Mouse (Mus musculus): ENCODE measurements around the gene Ston1. TPM values are rescaled to one million over a fixed set of nuclear protein-coding genes. Genes with fewer than 3 reads are reported as not detected.
A peak's percentile ranks its signal among the peaks of the same experiment; 100 is the strongest.

Gene Ston1
- polyA plus RNA-seq, 1 experiment from 2014 or later, result 1.8 TPM

DNA sequence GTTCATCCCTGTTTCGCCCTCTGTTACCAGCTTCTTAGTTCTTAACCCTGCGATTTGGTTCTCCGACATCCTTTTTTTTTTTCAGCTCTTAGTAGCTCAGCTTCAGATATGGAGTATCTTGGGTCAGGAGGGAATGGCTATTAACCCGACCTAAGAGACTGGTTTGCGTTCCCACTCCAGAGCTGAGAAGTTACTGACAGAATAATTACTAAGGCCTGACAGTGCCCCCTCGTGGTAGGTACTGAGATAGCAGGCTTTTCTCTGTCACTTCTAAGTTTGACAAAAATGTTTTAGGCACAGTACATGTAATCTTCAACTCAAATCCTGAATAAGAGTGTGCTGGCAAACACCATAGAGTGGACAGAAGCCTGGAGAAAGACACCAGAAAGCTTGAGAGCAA lies 43.5 kb downstream of the Ston1 start:
- Histone ChIP-seq H3K4me1 (ENCODE audit: control insufficient read depth, insufficient read depth, low read length) (no peaks in the 10 kb centered on the region), H3K9me3 (ENCODE audit: control insufficient read depth, low read length) (no peaks in the 10 kb centered on the region), H3K4me2 (ENCODE audit: low read depth, low read length) (no peak overlapping the region), H3K27me3 (ENCODE audit: control insufficient read depth, insufficient read depth, low read length) (no peaks in the 10 kb centered on the region), H3K9ac (replicated peaks; ENCODE audit: low read depth, low read length) (no peak overlapping the region), H3K27ac (ENCODE audit: low read depth, low read length) (no peak overlapping the region), H3K36me3 (ENCODE audit: control insufficient read depth, insufficient read depth, low read length) (no peaks in the 10 kb centered on the region), H3K4me3 (ENCODE audit: low read depth, low read length) (no peak overlapping the region)
- 30% methylated on average over 6 of the region's 6 CpGs for WGBS
- peak; percentile 34; the same call in 1 of the 2 replicates for ATAC-seq (ENCODE audit: low read depth)

GRCm38 (mm10) chr17:88641836-88642235 lies 44.4 kb downstream of the Ston1 start:
- Histone ChIP-seq H3K36me3 (ENCODE audit: control insufficient read depth, insufficient read depth, low read length) (no peaks in the 10 kb centered on the region), H3K9me3 (ENCODE audit: control insufficient read depth, low read length) (no peaks in the 10 kb centered on the region), H3K9ac (replicated peaks; ENCODE audit: low read depth, low read length) (no peak overlapping the region), H3K4me3 (ENCODE audit: low read depth, low read length) (no peak overlapping the region), H3K4me2 (ENCODE audit: low read depth, low read length) (no peak overlapping the region), H3K27ac (ENCODE audit: low read depth, low read length) (no peak overlapping the region), H3K27me3 (ENCODE audit: control insufficient read depth, insufficient read depth, low read length) (no peaks in the 10 kb centered on the region), H3K4me1 (ENCODE audit: control insufficient read depth, insufficient read depth, low read length) (no peaks in the 10 kb centered on the region)
- WGBS, result 87% methylated on average over 8 of the region's 8 CpGs
- ATAC-seq (ENCODE audit: low read depth), result no peak

DNA sequence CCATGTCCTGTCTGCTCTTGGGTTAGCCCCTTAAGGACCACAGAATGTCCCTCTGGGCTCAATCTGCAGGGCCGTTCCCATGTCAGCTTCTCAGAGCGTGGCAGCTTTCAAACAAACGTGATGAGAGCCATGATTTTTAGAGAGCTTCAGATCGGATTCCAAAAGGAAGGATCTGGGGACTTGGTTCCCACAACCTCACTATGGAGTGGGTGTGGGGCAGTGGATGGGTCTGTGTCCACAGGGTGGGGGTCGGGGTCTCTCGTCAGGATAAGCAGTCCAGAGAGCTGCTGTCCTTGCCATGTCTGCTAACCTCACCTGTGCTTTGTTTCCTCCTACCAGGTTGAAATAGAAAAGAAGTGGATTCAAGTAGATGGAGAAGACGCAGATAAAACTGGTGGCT lies 47.4 kb downstream of the Ston1 start:
- H3K4me2 ChIP-seq (ENCODE audit: low read depth, low read length), result no peak overlapping the region
- H3K9ac ChIP-seq (replicated peaks; ENCODE audit: low read depth, low read length), result no peak overlapping the region
- H3K27ac ChIP-seq (ENCODE audit: low read depth, low read length), result no peak overlapping the region
- no peaks in the 10 kb centered on the region for H3K4me1 ChIP-seq (ENCODE audit: control insufficient read depth, insufficient read depth, low read length)
- no peak overlapping the region for H3K4me3 ChIP-seq (ENCODE audit: low read depth, low read length)
- no peak for ATAC-seq (ENCODE audit: low read depth)
- H3K36me3 ChIP-seq (ENCODE audit: control insufficient read depth, insufficient read depth, low read length), result no peaks in the 10 kb centered on the region
- no peaks in the 10 kb centered on the region for H3K27me3 ChIP-seq (ENCODE audit: control insufficient read depth, insufficient read depth, low read length)
- 94% methylated on average over 7 of the region's 7 CpGs for WGBS
- no peaks in the 10 kb centered on the region for H3K9me3 ChIP-seq (ENCODE audit: control insufficient read depth, low read length)

DNA sequence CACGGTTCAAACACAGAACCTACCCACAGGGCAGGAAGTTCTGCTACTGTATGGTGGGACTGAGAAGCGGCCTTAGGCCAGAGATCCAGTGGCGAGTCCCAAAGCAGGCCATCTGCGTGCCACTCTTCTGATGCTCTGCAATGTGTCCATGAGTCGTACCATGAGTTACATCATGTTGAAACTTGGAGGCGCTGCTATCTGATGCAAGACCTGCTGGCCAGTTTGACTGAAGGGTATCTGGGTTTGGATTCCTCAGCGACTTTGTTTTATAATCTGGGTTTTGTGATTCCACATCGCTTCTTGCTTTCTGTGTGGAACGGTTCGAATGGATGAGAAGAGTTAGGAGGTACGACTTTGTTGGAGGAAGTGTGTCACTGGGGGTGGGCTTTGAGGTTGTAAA lies 47.8 kb downstream of the Ston1 start:
- Histone ChIP-seq H3K9me3 (ENCODE audit: control insufficient read depth, low read length) (no peaks in the 10 kb centered on the region), H3K4me3 (ENCODE audit: low read depth, low read length) (no peak overlapping the region), H3K4me2 (ENCODE audit: low read depth, low read length) (no peak overlapping the region), H3K9ac (replicated peaks; ENCODE audit: low read depth, low read length) (no peak overlapping the region), H3K4me1 (ENCODE audit: control insufficient read depth, insufficient read depth, low read length) (no peaks in the 10 kb centered on the region), H3K27ac (ENCODE audit: low read depth, low read length) (no peak overlapping the region), H3K27me3 (ENCODE audit: control insufficient read depth, insufficient read depth, low read length) (no peaks in the 10 kb centered on the region), H3K36me3 (ENCODE audit: control insufficient read depth, insufficient read depth, low read length) (no peaks in the 10 kb centered on the region)
- no peak for ATAC-seq (ENCODE audit: low read depth)
- 91% methylated on average over 11 of the region's 11 CpGs for WGBS

GRCm38 (mm10) chr17:88647149-88647548 lies 49.7 kb downstream of the Ston1 start:
- 96% methylated on average over 3 of the region's 3 CpGs for WGBS

GRCm38 (mm10) chr17:88652010-88652409 lies 54.5 kb downstream of the Ston1 start:
- no peaks in the 10 kb centered on the region for H3K36me3 ChIP-seq (ENCODE audit: control insufficient read depth, insufficient read depth, low read length)
- H3K4me1 ChIP-seq (ENCODE audit: control insufficient read depth, insufficient read depth, low read length), result no peaks in the 10 kb centered on the region
- no peak overlapping the region for H3K4me2 ChIP-seq (ENCODE audit: low read depth, low read length)
- H3K27ac ChIP-seq (ENCODE audit: low read depth, low read length), result no peak overlapping the region
- H3K9me3 ChIP-seq (ENCODE audit: control insufficient read depth, low read length), result no peaks in the 10 kb centered on the region
- WGBS, result 5% methylated on average over 9 of the region's 9 CpGs
- H3K4me3 ChIP-seq (ENCODE audit: low read depth, low read length), result no peak overlapping the region
- H3K27me3 ChIP-seq (ENCODE audit: control insufficient read depth, insufficient read depth, low read length), result no peaks in the 10 kb centered on the region
- ATAC-seq (ENCODE audit: low read depth), result 0 out of 2 replicates have a peak, but pooled peaks have one; percentile 21
- H3K9ac ChIP-seq (replicated peaks; ENCODE audit: low read depth, low read length), result no peak overlapping the region

More at GRCm38 (mm10) chr17:88647149-88647548, 49.7 kb downstream of the Ston1 start:
- ATAC-seq (ENCODE audit: low read depth), result no peak
- H3K4me1 ChIP-seq (ENCODE audit: control insufficient read depth, insufficient read depth, low read length), result no peaks in the 10 kb centered on the region
- no peak overlapping the region for H3K9ac ChIP-seq (replicated peaks; ENCODE audit: low read depth, low read length)
- no peak overlapping the region for H3K4me3 ChIP-seq (ENCODE audit: low read depth, low read length)
- no peak overlapping the region for H3K27ac ChIP-seq (ENCODE audit: low read depth, low read length)
- no peak overlapping the region for H3K4me2 ChIP-seq (ENCODE audit: low read depth, low read length)
- H3K27me3 ChIP-seq (ENCODE audit: control insufficient read depth, insufficient read depth, low read length), result no peaks in the 10 kb centered on the region
- no peaks in the 10 kb centered on the region for H3K9me3 ChIP-seq (ENCODE audit: control insufficient read depth, low read length)
- H3K36me3 ChIP-seq (ENCODE audit: control insufficient read depth, insufficient read depth, low read length), result no peaks in the 10 kb centered on the region

DNA sequence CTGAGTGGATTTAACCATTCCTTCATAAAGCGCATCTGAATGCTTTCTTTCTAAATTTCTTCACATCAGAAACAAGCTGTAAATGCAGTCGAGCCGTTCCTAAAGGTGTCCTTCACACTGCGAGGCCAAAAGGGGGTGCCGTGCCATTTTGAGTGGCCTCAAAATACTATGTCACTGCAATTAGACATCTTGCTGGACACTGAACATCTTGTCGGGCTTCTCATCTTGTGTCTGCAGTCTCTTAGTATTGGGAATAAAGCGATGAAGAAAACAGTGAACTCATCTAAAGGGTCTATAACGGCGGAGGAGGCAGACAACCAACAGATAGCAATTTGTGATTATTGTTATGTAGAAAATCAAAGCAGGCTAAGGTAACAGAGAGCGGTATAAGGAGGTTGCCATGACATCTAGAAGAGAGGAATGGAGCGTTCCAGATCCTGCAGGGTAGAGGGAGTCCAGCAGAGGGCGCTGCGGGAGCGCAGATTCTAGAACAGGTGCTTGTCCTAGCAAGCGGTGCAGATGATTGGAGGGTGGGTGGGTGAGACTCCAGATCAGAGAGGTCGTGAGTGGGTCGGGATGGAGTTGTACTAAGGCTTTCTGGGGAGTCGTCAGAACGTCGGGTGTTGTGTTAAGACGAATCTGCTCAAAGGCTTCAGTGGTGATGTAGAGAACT lies 55.4 kb downstream of the Ston1 start:
- Histone ChIP-seq H3K27ac (ENCODE audit: low read depth, low read length) (no peak overlapping the region), H3K9ac (replicated peaks; ENCODE audit: low read depth, low read length) (no peak overlapping the region; the same call in 1 of the 2 replicates), H3K4me2 (ENCODE audit: low read depth, low read length) (peak overlapping the region; percentile 7; the same call in 1 of the 2 replicates), H3K27me3 (ENCODE audit: control insufficient read depth, insufficient read depth, low read length) (no peaks in the 10 kb centered on the region), H3K36me3 (ENCODE audit: control insufficient read depth, insufficient read depth, low read length) (no peaks in the 10 kb centered on the region), H3K4me1 (ENCODE audit: control insufficient read depth, insufficient read depth, low read length) (no peaks in the 10 kb centered on the region), H3K4me3 (ENCODE audit: low read depth, low read length) (no peak overlapping the region), H3K9me3 (ENCODE audit: control insufficient read depth, low read length) (no peaks in the 10 kb centered on the region)
- WGBS, result 17% methylated on average over 21 of the region's 21 CpGs
- ATAC-seq (ENCODE audit: low read depth), result peak; percentile 86

GRCm38 (mm10) chr17:88653375-88653769 lies 55.9 kb downstream of the Ston1 start:
- 84% methylated on average over 4 of the region's 4 CpGs for WGBS
- Histone ChIP-seq H3K27me3 (ENCODE audit: control insufficient read depth, insufficient read depth, low read length) (no peaks in the 10 kb centered on the region), H3K4me2 (ENCODE audit: low read depth, low read length) (no peak overlapping the region), H3K27ac (ENCODE audit: low read depth, low read length) (no peak overlapping the region), H3K4me3 (ENCODE audit: low read depth, low read length) (no peak overlapping the region), H3K36me3 (ENCODE audit: control insufficient read depth, insufficient read depth, low read length) (no peaks in the 10 kb centered on the region), H3K4me1 (ENCODE audit: control insufficient read depth, insufficient read depth, low read length) (no peaks in the 10 kb centered on the region), H3K9me3 (ENCODE audit: control insufficient read depth, low read length) (no peaks in the 10 kb centered on the region), H3K9ac (replicated peaks; ENCODE audit: low read depth, low read length) (no peak overlapping the region)
- ATAC-seq (ENCODE audit: low read depth), result no peak

GRCm38 (mm10) chr17:88658510-88658909 lies 61.0 kb downstream of the Ston1 start:
- Histone ChIP-seq H3K36me3 (ENCODE audit: control insufficient read depth, insufficient read depth, low read length) (no peaks in the 10 kb centered on the region), H3K4me3 (ENCODE audit: low read depth, low read length) (no peak overlapping the region), H3K9ac (replicated peaks; ENCODE audit: low read depth, low read length) (no peak overlapping the region), H3K27me3 (ENCODE audit: control insufficient read depth, insufficient read depth, low read length) (no peaks in the 10 kb centered on the region), H3K4me2 (ENCODE audit: low read depth, low read length) (no peak overlapping the region), H3K4me1 (ENCODE audit: control insufficient read depth, insufficient read depth, low read length) (no peaks in the 10 kb centered on the region), H3K27ac (ENCODE audit: low read depth, low read length) (no peak overlapping the region), H3K9me3 (ENCODE audit: control insufficient read depth, low read length) (no peaks in the 10 kb centered on the region)
- no peak for ATAC-seq (ENCODE audit: low read depth)
- WGBS, result 72% methylated on average over 6 of the region's 6 CpGs

Measured in neural tube, embryonic 14.5 days (tissue).